Mouse (Mus musculus): ENCODE measurements around the gene Unc13c.

DNA sequence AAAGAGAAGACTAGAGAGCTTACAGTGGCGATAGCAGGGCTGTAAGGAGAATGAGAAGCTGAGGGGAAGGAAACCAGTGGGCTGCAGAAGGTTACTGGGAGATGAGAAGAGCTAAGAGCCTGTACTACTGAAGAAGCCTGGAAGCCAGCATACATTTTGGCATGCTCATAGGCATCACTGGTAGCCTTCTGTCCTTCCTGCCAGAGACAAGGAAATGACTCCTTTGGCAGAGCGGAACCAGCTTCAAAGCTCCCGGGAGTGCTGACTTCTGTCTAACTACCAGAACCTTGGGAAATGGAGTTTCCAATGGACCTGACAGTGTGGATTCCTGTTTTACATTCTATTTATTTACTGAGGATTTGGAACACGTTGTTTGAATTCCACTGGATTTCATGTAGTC lies 244.0 kb downstream of the Unc13c start:
- TF ChIP-seq CTCF (IDR thresholded peaks at IDR 0.05; ENCODE audit: borderline replicate concordance, insufficient read depth, low read depth, low read length) = no peak
- TF ChIP-seq POLR2A (IDR thresholded peaks at IDR 0.05; ENCODE audit: borderline replicate concordance, insufficient read depth, low read length) = no peak
